Comparison of ENCODE assay signal across 13 mouse cellular contexts in the genomic region with DNA sequence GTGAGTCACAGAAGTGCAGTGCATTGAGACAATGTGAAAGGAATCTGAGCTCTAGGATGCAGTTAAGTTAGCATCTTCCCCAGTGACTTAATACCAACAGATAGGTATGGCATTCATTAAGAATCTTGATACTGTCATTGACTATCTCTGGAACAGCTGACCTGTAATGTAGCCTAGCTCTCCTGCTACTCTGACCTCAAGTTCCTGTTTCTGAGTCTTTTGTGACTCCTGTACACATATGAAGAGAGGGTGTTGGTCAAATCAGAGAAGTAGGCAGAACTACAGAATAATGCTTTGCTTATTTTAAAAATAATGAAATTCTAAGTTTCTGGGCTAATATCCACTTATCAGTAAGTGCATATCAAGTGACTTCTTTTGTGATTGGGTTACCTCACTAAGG. TPM values are rescaled to one million over a fixed set of nuclear protein-coding genes. Genes with fewer than 3 reads are reported as not detected.
"Had no signal": no experiment of that assay in that cellular context is flagged by ENCODE, and none has a peak within 500 bp of the region (broad histone marks: within the 10 kb centered on the region; RNA-seq: fewer than 3 reads in every experiment).

No protein-coding gene starts in this region.

- ATAC-seq: liver, embryonic 12.5 days had no signal

- DNase-seq: kidney, adult 11 months; kidney, adult 8-10 months; kidney, postnatal 10 days; layer of hippocampus, adult 9-11 months; liver; lung, adult 18-20 months; midbrain, embryonic 14.5 days; retina, postnatal 1 day; right cerebral cortex, postnatal 25 days; thymus, postnatal 25 days had no signal

RNA-seq across cellular contexts. Expression of gene Pdgfc, which starts 17.9 kb away (rescaled TPM):
- total RNA-seq: megakaryocyte-erythroid progenitor cell, adult 5-6 weeks; neutrophil, adult 5-6 weeks had no signal
